Mouse (Mus musculus): ENCODE results near the gene E2f1. TPM values are rescaled to one million over a fixed set of nuclear protein-coding genes. Genes with fewer than 3 reads are reported as not detected.

E2f1 gene
- polyA plus RNA-seq, 1 experiment from 2014 or later: 12.1 TPM

- Histone ChIP-seq H3K4me2 (ENCODE audit: low read length) (no peak overlapping the region), H3K27ac (ENCODE audit: low read length) (no peak overlapping the region), H3K4me1 (replicated peaks; ENCODE audit: control insufficient read depth, insufficient read depth, low read length) (peaks cover 32% of the 10 kb centered on the region), H3K4me3 (replicated peaks; ENCODE audit: low read length) (no peak overlapping the region), H3K9ac (replicated peaks; ENCODE audit: low read depth, low read length) (no peak overlapping the region), H3K9me3 (ENCODE audit: control insufficient read depth, low read length) (no peaks in the 10 kb centered on the region), H3K36me3 (ENCODE audit: control insufficient read depth, insufficient read depth) (no peaks in the 10 kb centered on the region), H3K27me3 (replicated peaks; ENCODE audit: control insufficient read depth, insufficient read depth, low read length) (no peaks in the 10 kb centered on the region)
- no peak for ATAC-seq
- 82% methylated on average over 5 of the region's 5 CpGs for WGBS
These were observed 16.7 kb upstream of the E2f1 start for GRCm38 (mm10) chr2:154586405-154586804.

GRCm38 (mm10) chr2:154584931-154585601 is 15.4 kb upstream of the E2f1 start:
- Histone ChIP-seq H3K27me3 (replicated peaks; ENCODE audit: control insufficient read depth, insufficient read depth, low read length) (no peaks in the 10 kb centered on the region), H3K4me2 (ENCODE audit: low read length) (no peak overlapping the region), H3K4me3 (replicated peaks; ENCODE audit: low read length) (no peak overlapping the region), H3K27ac (ENCODE audit: low read length) (peak overlapping the region; percentile 85), H3K9me3 (ENCODE audit: control insufficient read depth, low read length) (no peaks in the 10 kb centered on the region), H3K9ac (replicated peaks; ENCODE audit: low read depth, low read length) (no peak overlapping the region), H3K36me3 (ENCODE audit: control insufficient read depth, insufficient read depth) (no peaks in the 10 kb centered on the region), H3K4me1 (replicated peaks; ENCODE audit: control insufficient read depth, insufficient read depth, low read length) (peaks cover 32% of the 10 kb centered on the region)
- 42% methylated on average over 17 of the region's 17 CpGs for WGBS
- ATAC-seq: no peak

GRCm38 (mm10) chr2:154583906-154584872 is 14.5 kb upstream of the E2f1 start:
- 41% methylated on average over 15 of the region's 15 CpGs for WGBS
- no peak overlapping the region for H3K4me3 ChIP-seq (replicated peaks; ENCODE audit: low read length)
- no peak overlapping the region for H3K9ac ChIP-seq (replicated peaks; ENCODE audit: low read depth, low read length)
- H3K36me3 ChIP-seq (ENCODE audit: control insufficient read depth, insufficient read depth): no peaks in the 10 kb centered on the region
- H3K27ac ChIP-seq (ENCODE audit: low read length): peak overlapping the region; percentile 85
- H3K4me2 ChIP-seq (ENCODE audit: low read length): peak overlapping the region; percentile 24; the same call in 1 of the 2 replicates
- H3K9me3 ChIP-seq (ENCODE audit: control insufficient read depth, low read length): no peaks in the 10 kb centered on the region
- H3K4me1 ChIP-seq (replicated peaks; ENCODE audit: control insufficient read depth, insufficient read depth, low read length): peaks cover 32% of the 10 kb centered on the region
- H3K27me3 ChIP-seq (replicated peaks; ENCODE audit: control insufficient read depth, insufficient read depth, low read length): no peaks in the 10 kb centered on the region
- peak; percentile 96 for ATAC-seq

GRCm38 (mm10) chr2:154581421-154581820 is 11.7 kb upstream of the E2f1 start:
- no peak for ATAC-seq
- H3K36me3 ChIP-seq (ENCODE audit: control insufficient read depth, insufficient read depth): no peaks in the 10 kb centered on the region
- H3K9ac ChIP-seq (replicated peaks; ENCODE audit: low read depth, low read length): no peak overlapping the region
- H3K4me2 ChIP-seq (ENCODE audit: low read length): no peak overlapping the region
- H3K27me3 ChIP-seq (replicated peaks; ENCODE audit: control insufficient read depth, insufficient read depth, low read length): no peaks in the 10 kb centered on the region
- WGBS: 91% methylated on average over 1 of the region's 1 CpGs
- no peak overlapping the region for H3K27ac ChIP-seq (ENCODE audit: low read length)
- H3K4me1 ChIP-seq (replicated peaks; ENCODE audit: control insufficient read depth, insufficient read depth, low read length): peaks cover 43% of the 10 kb centered on the region
- H3K9me3 ChIP-seq (ENCODE audit: control insufficient read depth, low read length): no peaks in the 10 kb centered on the region
- no peak overlapping the region for H3K4me3 ChIP-seq (replicated peaks; ENCODE audit: low read length)

- 75% methylated on average over 8 of the region's 8 CpGs for WGBS
- no peak overlapping the region for H3K4me3 ChIP-seq (replicated peaks; ENCODE audit: low read length)
- no peaks in the 10 kb centered on the region for H3K27me3 ChIP-seq (replicated peaks; ENCODE audit: control insufficient read depth, insufficient read depth, low read length)
- peaks cover 38% of the 10 kb centered on the region for H3K4me1 ChIP-seq (replicated peaks; ENCODE audit: control insufficient read depth, insufficient read depth, low read length)
- no peaks in the 10 kb centered on the region for H3K36me3 ChIP-seq (ENCODE audit: control insufficient read depth, insufficient read depth)
- ATAC-seq: no peak
- H3K9ac ChIP-seq (replicated peaks; ENCODE audit: low read depth, low read length): no peak overlapping the region
- no peaks in the 10 kb centered on the region for H3K9me3 ChIP-seq (ENCODE audit: control insufficient read depth, low read length)
- no peak overlapping the region for H3K27ac ChIP-seq (ENCODE audit: low read length)
- H3K4me2 ChIP-seq (ENCODE audit: low read length): no peak overlapping the region
These were observed 10.9 kb upstream of the E2f1 start for GRCm38 (mm10) chr2:154580586-154580985.

GRCm38 (mm10) chr2:154577744-154578067 is 8.0 kb upstream of the E2f1 start:
- Histone ChIP-seq H3K9me3 (ENCODE audit: control insufficient read depth, low read length) (no peaks in the 10 kb centered on the region), H3K4me3 (replicated peaks; ENCODE audit: low read length) (no peak overlapping the region), H3K4me1 (replicated peaks; ENCODE audit: control insufficient read depth, insufficient read depth, low read length) (peaks cover 11% of the 10 kb centered on the region), H3K36me3 (ENCODE audit: control insufficient read depth, insufficient read depth) (no peaks in the 10 kb centered on the region), H3K9ac (replicated peaks; ENCODE audit: low read depth, low read length) (no peak overlapping the region), H3K27me3 (replicated peaks; ENCODE audit: control insufficient read depth, insufficient read depth, low read length) (no peaks in the 10 kb centered on the region), H3K4me2 (ENCODE audit: low read length) (no peak overlapping the region), H3K27ac (ENCODE audit: low read length) (no peak overlapping the region)
- 78% methylated on average over 6 of the region's 6 CpGs for WGBS
- no peak for ATAC-seq

- Histone ChIP-seq H3K36me3 (ENCODE audit: control insufficient read depth, insufficient read depth) (no peaks in the 10 kb centered on the region), H3K9me3 (ENCODE audit: control insufficient read depth, low read length) (no peaks in the 10 kb centered on the region), H3K4me1 (replicated peaks; ENCODE audit: control insufficient read depth, insufficient read depth, low read length) (peaks cover 11% of the 10 kb centered on the region), H3K4me3 (replicated peaks; ENCODE audit: low read length) (no peak overlapping the region), H3K9ac (replicated peaks; ENCODE audit: low read depth, low read length) (no peak overlapping the region), H3K27me3 (replicated peaks; ENCODE audit: control insufficient read depth, insufficient read depth, low read length) (no peaks in the 10 kb centered on the region), H3K27ac (ENCODE audit: low read length) (no peak overlapping the region), H3K4me2 (ENCODE audit: low read length) (no peak overlapping the region)
- no peak for ATAC-seq
- 24% methylated on average over 12 of the region's 12 CpGs for WGBS
These were observed 7.4 kb upstream of the E2f1 start for GRCm38 (mm10) chr2:154576876-154577743.

GRCm38 (mm10) chr2:154574271-154574670 is 4.6 kb upstream of the E2f1 start:
- Histone ChIP-seq H3K4me3 (replicated peaks; ENCODE audit: low read length) (no peak overlapping the region), H3K4me2 (ENCODE audit: low read length) (no peak overlapping the region), H3K36me3 (ENCODE audit: control insufficient read depth, insufficient read depth) (no peaks in the 10 kb centered on the region), H3K27me3 (replicated peaks; ENCODE audit: control insufficient read depth, insufficient read depth, low read length) (no peaks in the 10 kb centered on the region), H3K9ac (replicated peaks; ENCODE audit: low read depth, low read length) (no peak overlapping the region), H3K27ac (ENCODE audit: low read length) (no peak overlapping the region), H3K4me1 (replicated peaks; ENCODE audit: control insufficient read depth, insufficient read depth, low read length) (peaks cover 16% of the 10 kb centered on the region), H3K9me3 (ENCODE audit: control insufficient read depth, low read length) (no peaks in the 10 kb centered on the region)
- ATAC-seq: no peak
- 34% methylated on average over 7 of the region's 7 CpGs for WGBS

- Histone ChIP-seq H3K27me3 (replicated peaks; ENCODE audit: control insufficient read depth, insufficient read depth, low read length) (no peaks in the 10 kb centered on the region), H3K4me3 (replicated peaks; ENCODE audit: low read length) (no peak overlapping the region), H3K36me3 (ENCODE audit: control insufficient read depth, insufficient read depth) (no peaks in the 10 kb centered on the region), H3K27ac (ENCODE audit: low read length) (no peak overlapping the region), H3K9me3 (ENCODE audit: control insufficient read depth, low read length) (no peaks in the 10 kb centered on the region), H3K4me1 (replicated peaks; ENCODE audit: control insufficient read depth, insufficient read depth, low read length) (peaks cover 28% of the 10 kb centered on the region), H3K4me2 (ENCODE audit: low read length) (no peak overlapping the region), H3K9ac (replicated peaks; ENCODE audit: low read depth, low read length) (no peak overlapping the region)
- no peak for ATAC-seq
- WGBS: 80% methylated on average over 3 of the region's 3 CpGs
These were observed 3.3 kb upstream of the E2f1 start for GRCm38 (mm10) chr2:154572996-154573395.
